Mouse (Mus musculus) lung, postnatal 0 days (tissue): ENCODE data around the gene Slc38a2. TPM values are rescaled to one million over a fixed set of nuclear protein-coding genes. Genes with fewer than 3 reads are reported as not detected.

Experiments used
- ATAC-seq: fragments of 200-750 bp; cut with Nextera tagmentation; 2 replicates; pipeline ENCODE4 v1.8.0; 2017; ENCODE audit warnings: moderate library complexity
- DNase-seq: peaks from one replicate; pipeline ENCODE4 v3.0.0-alpha.2; 2016; ENCODE audit warnings: low spot score
- H3K27ac ChIP-seq: fragments of 300-500 bp; sonication (generic); 2 replicates; pipeline ENCODE4 v1.5.1; 2014; ENCODE audit warnings: antibody characterized with exemption, mild to moderate bottlenecking, low read length, mixed read lengths
- H3K27me3 ChIP-seq: fragments of 300-500 bp; sonication (generic); replicated peaks from 2 replicates; pipeline ENCODE4 v1.6.1; 2014; ENCODE audit warnings: low read length, mixed read lengths; ENCODE audit not compliant: insufficient read depth
- H3K36me3 ChIP-seq: fragments of 300-500 bp; sonication (generic); 2 replicates; pipeline ENCODE4 v1.6.1; 2014; ENCODE audit warnings: low read length, mixed read lengths; ENCODE audit not compliant: insufficient read depth
- H3K4me1 ChIP-seq: fragments of 300-500 bp; sonication (generic); 2 replicates; pipeline ENCODE4 v1.6.1; 2014; ENCODE audit warnings: antibody characterized with exemption, low read depth, low read length, mixed read lengths; ENCODE audit not compliant: insufficient read depth
- H3K4me2 ChIP-seq: fragments of 300-500 bp; sonication (generic); replicated peaks from 2 replicates; pipeline ENCODE4 v1.6.1; 2014; ENCODE audit warnings: low read depth, mild to moderate bottlenecking, low read length, moderate library complexity, mixed read lengths
- H3K4me3 ChIP-seq: fragments of 300-500 bp; sonication (generic); 2 replicates; pipeline ENCODE4 v1.5.1; 2014; ENCODE audit warnings: low read depth, low read length
- H3K9ac ChIP-seq: fragments of 300-500 bp; sonication (generic); replicated peaks from 2 replicates; pipeline ENCODE4 v1.6.1; 2014; ENCODE audit warnings: low read depth, mild to moderate bottlenecking
- H3K9me3 ChIP-seq: fragments of 300-500 bp; sonication (generic); 2 replicates; pipeline ENCODE4 v1.6.1; 2016; ENCODE audit warnings: low read length, mixed read lengths
- CTCF ChIP-seq: IDR thresholded peaks from 2 replicates; pipeline ENCODE4 v1.5.1; 2016; ENCODE audit warnings: antibody characterized with exemption, mild to moderate bottlenecking
- EP300 ChIP-seq: IDR thresholded peaks from 2 replicates; pipeline ENCODE4 v1.6.1; 2016; ENCODE audit warnings: antibody characterized with exemption, mild to moderate bottlenecking, control low read depth
- WGBS: fragments of 180-500 bp; shearing (Covaris S2); extraction: QIAGEN DNeasy Blood & Tissue Kit; methylation state at CpG from one replicate; pipeline ENCODE4 v1.1.7; 2014; 5-methylcytosine and 5-hydroxymethylcytosine counted together
- polyA plus RNA-seq: library from polyadenylated mRNA; unstranded; fragments of >200 nt; fragmentation: Nextera tagmentation; extraction: Ambion mirVana; gene quantifications from 2 replicates; pipeline ENCODE4 v1.2.1, GENCODE M21; 2015

Gene Slc38a2
- polyA plus RNA-seq, 1 experiment from 2014 or later: 66.6 TPM

- H3K36me3 ChIP-seq: no peaks in the 10 kb centered on the region
- ATAC-seq (no peak), DNase-seq (no peak)
- no peaks in the 10 kb centered on the region for H3K4me1 ChIP-seq
- no peaks in the 10 kb centered on the region for H3K9me3 ChIP-seq
- no peak overlapping the region for H3K4me3 ChIP-seq
- WGBS: 78% methylated on average over 7 of the region's 7 CpGs
- H3K27me3 ChIP-seq: no peaks in the 10 kb centered on the region
- no peak overlapping the region for H3K4me2 ChIP-seq
- TF ChIP-seq EP300 (no peak), CTCF (no peak)
- H3K27ac ChIP-seq: no peak overlapping the region
- no peak overlapping the region for H3K9ac ChIP-seq
Observed at GRCm38 (mm10) chr15:96722228-96722627, 22.7 kb upstream of the Slc38a2 start.

- Histone ChIP-seq H3K36me3 (no peaks in the 10 kb centered on the region), H3K27me3 (no peaks in the 10 kb centered on the region), H3K4me2 (no peak overlapping the region), H3K4me1 (no peaks in the 10 kb centered on the region), H3K9ac (no peak overlapping the region), H3K4me3 (no peak overlapping the region), H3K27ac (no peak overlapping the region), H3K9me3 (no peaks in the 10 kb centered on the region)
- ATAC-seq (no peak), DNase-seq (no peak)
- WGBS: 62% methylated on average over 6 of the region's 6 CpGs
- TF ChIP-seq EP300 (no peak), CTCF (no peak)
Observed at GRCm38 (mm10) chr15:96720146-96720545, 20.6 kb upstream of the Slc38a2 start.

GRCm38 (mm10) chr15:96718466-96718865 lies 18.9 kb upstream of the Slc38a2 start:
- no peak overlapping the region for H3K9ac ChIP-seq
- no peaks in the 10 kb centered on the region for H3K36me3 ChIP-seq
- H3K4me2 ChIP-seq: no peak overlapping the region
- no peak overlapping the region for H3K27ac ChIP-seq
- WGBS: 40% methylated on average over 7 of the region's 7 CpGs
- H3K9me3 ChIP-seq: no peaks in the 10 kb centered on the region
- ATAC-seq (peak; percentile 85), DNase-seq (peak; percentile 81)
- no peaks in the 10 kb centered on the region for H3K27me3 ChIP-seq
- H3K4me1 ChIP-seq: no peaks in the 10 kb centered on the region
- H3K4me3 ChIP-seq: no peak overlapping the region
- TF ChIP-seq EP300: 0 out of 2 replicates have a peak, but pooled peaks have one; percentile 34
- no peak for TF ChIP-seq CTCF

GRCm38 (mm10) chr15:96717181-96717580 lies 17.7 kb upstream of the Slc38a2 start:
- H3K27ac ChIP-seq: no peak overlapping the region
- WGBS: 78% methylated on average over 3 of the region's 3 CpGs

GRCm38 (mm10) chr15:96716371-96716770 lies 16.8 kb upstream of the Slc38a2 start:
- H3K9ac ChIP-seq: no peak overlapping the region
- DNase-seq: no peak
- H3K4me2 ChIP-seq: no peak overlapping the region
- ATAC-seq: no peak
- no peak overlapping the region for H3K4me3 ChIP-seq
- no peaks in the 10 kb centered on the region for H3K36me3 ChIP-seq
- H3K4me1 ChIP-seq: no peaks in the 10 kb centered on the region
- H3K27me3 ChIP-seq: no peaks in the 10 kb centered on the region
- TF ChIP-seq CTCF: no peak
- TF ChIP-seq EP300: no peak
- no peaks in the 10 kb centered on the region for H3K9me3 ChIP-seq
- no peak overlapping the region for H3K27ac ChIP-seq
- 67% methylated on average over 4 of the region's 4 CpGs for WGBS

More at GRCm38 (mm10) chr15:96717181-96717580, 17.7 kb upstream of the Slc38a2 start:
- DNase-seq (no peak), ATAC-seq (no peak)
- TF ChIP-seq EP300 (no peak), CTCF (no peak)
- Histone ChIP-seq H3K4me3 (no peak overlapping the region), H3K9ac (no peak overlapping the region), H3K4me2 (no peak overlapping the region), H3K27me3 (no peaks in the 10 kb centered on the region), H3K36me3 (no peaks in the 10 kb centered on the region), H3K9me3 (no peaks in the 10 kb centered on the region), H3K4me1 (no peaks in the 10 kb centered on the region)

GRCm38 (mm10) chr15:96715692-96716080 lies 16.2 kb upstream of the Slc38a2 start:
- Histone ChIP-seq H3K4me2 (no peak overlapping the region), H3K9ac (no peak overlapping the region), H3K4me3 (no peak overlapping the region), H3K27me3 (no peaks in the 10 kb centered on the region), H3K36me3 (no peaks in the 10 kb centered on the region), H3K9me3 (no peaks in the 10 kb centered on the region), H3K27ac (no peak overlapping the region), H3K4me1 (no peaks in the 10 kb centered on the region)
- ATAC-seq (no peak), DNase-seq (no peak)
- TF ChIP-seq EP300: no peak
- no peak for TF ChIP-seq CTCF
- WGBS: 86% methylated on average over 7 of the region's 7 CpGs
